Mouse (Mus musculus) G1E (cell line): ENCODE results near the gene Pax5.

Experiments used
- CTCF ChIP-seq: IDR thresholded peaks from 2 replicates; pipeline ENCODE4 v1.5.1; 2012; ENCODE audit warnings: low read depth, low read length, inconsistent platforms, mixed read lengths
- GATA1 ChIP-seq: IDR thresholded peaks from 2 replicates; pipeline ENCODE4 v1.6.1; 2012; ENCODE audit warnings: borderline replicate concordance, low read length, inconsistent platforms, mixed read lengths
- GATA2 ChIP-seq: IDR thresholded peaks from 2 replicates; pipeline ENCODE4 v1.6.1; 2012; ENCODE audit warnings: low read depth, low read length, inconsistent platforms, borderline replicate concordance
- POLR2AphosphoS5 ChIP-seq: IDR thresholded peaks from 2 replicates; pipeline ENCODE4 v1.6.1; 2012; ENCODE audit warnings: low read depth, low read length, inconsistent platforms; ENCODE audit not compliant: insufficient replicate concordance

- TF ChIP-seq CTCF (no peak), POLR2AphosphoS5 (no peak), GATA2 (no peak), GATA1 (no peak)
Observed at GRCm38 (mm10) chr4:44498156-44498555, 212.1 kb downstream of the Pax5 start.
